Comparison of ENCODE assay signal across 14 mouse cellular contexts in the genomic region with DNA sequence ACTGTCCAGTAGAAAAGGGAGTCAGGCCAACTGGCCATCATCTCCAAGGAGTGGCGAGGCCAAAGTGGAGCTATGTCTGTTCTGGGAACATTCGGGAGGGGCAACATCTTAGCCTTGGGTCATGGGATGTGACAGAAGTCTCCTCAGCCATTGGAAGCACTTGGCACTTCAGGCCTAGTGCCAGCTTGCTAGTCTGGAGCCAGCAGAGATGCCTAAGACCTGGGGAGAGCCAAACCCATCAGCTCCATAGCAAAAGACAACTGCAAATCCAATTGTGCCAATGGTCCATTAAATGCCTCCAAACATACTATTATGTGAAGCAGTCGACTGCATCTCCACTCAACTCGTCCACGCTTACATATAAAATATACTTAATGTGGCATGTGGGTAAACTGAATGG.
DNase-seq lines count a peak whose midpoint lies in the region; ATAC-seq lines count a peak whose summit lies in the region.
"Had no signal": no experiment of that assay in that cellular context is flagged by ENCODE, and none has a peak within 500 bp of the region (broad histone marks: within the 10 kb centered on the region; RNA-seq: fewer than 3 reads in every experiment).

No protein-coding gene starts in this region.

- no peaks in the 10 kb centered on the region for H3K9me3 ChIP-seq in hindbrain, embryonic 13.5 days
- H3K9me3 ChIP-seq in hindbrain, embryonic 11.5 days (ENCODE audit: control insufficient read depth, low read length) = no peaks in the 10 kb centered on the region
- H3K9me3 ChIP-seq: kidney, embryonic 15.5 days; lung, embryonic 15.5 days had no signal

- 71% methylated on average over 5 of the region's 5 CpGs for WGBS in hindbrain, embryonic 13.5 days
- 66% methylated on average over 5 of the region's 5 CpGs for WGBS in hindbrain, embryonic 11.5 days

- no peaks in the 10 kb centered on the region for H3K36me3 ChIP-seq in hindbrain, embryonic 13.5 days
- H3K36me3 ChIP-seq in hindbrain, embryonic 11.5 days (ENCODE audit: control insufficient read depth, insufficient read depth, low read length) = no peaks in the 10 kb centered on the region
- H3K36me3 ChIP-seq: kidney, embryonic 15.5 days; lung, embryonic 15.5 days had no signal

- no peak for ATAC-seq in hindbrain, embryonic 13.5 days (ENCODE audit: low FRiP score)
- no peak for ATAC-seq in hindbrain, embryonic 11.5 days (ENCODE audit: low FRiP score)
- ATAC-seq: intestine, postnatal 0 days had no signal

- H3K27me3 ChIP-seq in hindbrain, embryonic 13.5 days = peaks cover 40% of the 10 kb centered on the region
- peaks cover 2% of the 10 kb centered on the region; the same call in 1 of the 2 replicates for H3K27me3 ChIP-seq in hindbrain, embryonic 11.5 days (ENCODE audit: control insufficient read depth, insufficient read depth, low read length)
- H3K27me3 ChIP-seq: CH12.LX had no signal

- DNase-seq in cerebellum, postnatal 14 days = peak; percentile 34 to 38
- no peak for DNase-seq in cerebellum, adult 9-10 months
- no peak for DNase-seq in hindbrain, embryonic 11.5 days (ENCODE audit: low spot score)
- DNase-seq in retina, embryonic 14.5 days (ENCODE audit: low spot score) = peak; percentile 37
- no peak for DNase-seq in retina, postnatal 1 day
- no peak for DNase-seq in right cerebral cortex, postnatal 10 days (ENCODE audit: low spot score in 2 of 2)
- DNase-seq: gastrocnemius, adult 2 months; heart, postnatal 10 days had no signal

- H3K4me3 ChIP-seq in hindbrain, embryonic 13.5 days = no peak overlapping the region
- no peak overlapping the region for H3K4me3 ChIP-seq in hindbrain, embryonic 11.5 days (ENCODE audit: low read depth, low read length)
- H3K4me3 ChIP-seq: gastrocnemius, adult 2 months; lung, embryonic 15.5 days had no signal

- peaks cover 32% of the 10 kb centered on the region for H3K4me1 ChIP-seq in hindbrain, embryonic 13.5 days (replicated peaks)
- H3K4me1 ChIP-seq in hindbrain, embryonic 11.5 days (replicated peaks; ENCODE audit: control insufficient read depth, insufficient read depth, low read length) = peaks cover 8% of the 10 kb centered on the region

- H3K4me2 ChIP-seq in hindbrain, embryonic 13.5 days = peak overlapping the region; percentile 41; the same call in 1 of the 2 replicates
- H3K4me2 ChIP-seq in hindbrain, embryonic 11.5 days (replicated peaks; ENCODE audit: low read depth, low read length) = no peak overlapping the region
- H3K4me2 ChIP-seq: lung, embryonic 15.5 days had no signal

- peak overlapping the region; percentile 72; the same call in 1 of the 2 replicates for H3K27ac ChIP-seq in hindbrain, embryonic 13.5 days
- H3K27ac ChIP-seq in hindbrain, embryonic 11.5 days (ENCODE audit: low read depth, low read length) = no peak overlapping the region
- H3K27ac ChIP-seq: gastrocnemius, adult 2 months; kidney, embryonic 15.5 days; liver, embryonic 14.5 days; lung, embryonic 15.5 days had no signal

- H3K9ac ChIP-seq in hindbrain, embryonic 13.5 days = no peak overlapping the region
- no peak overlapping the region for H3K9ac ChIP-seq in hindbrain, embryonic 11.5 days (ENCODE audit: low read depth, low read length)
- H3K9ac ChIP-seq: kidney, embryonic 15.5 days; liver, embryonic 14.5 days; lung, embryonic 15.5 days had no signal

Comparison
In these comparisons a context has a peak if more than half of its experiments do, and no peak if none do; other contexts are left out.
1. DNase-seq: peak in cerebellum, postnatal 14 days (2 of 2) and retina, embryonic 14.5 days (single experiment); none in cerebellum, adult 9-10 months (single experiment), hindbrain, embryonic 11.5 days (single experiment), retina, postnatal 1 day (single experiment) and right cerebral cortex, postnatal 10 days (0 of 2).